Mouse (Mus musculus): ENCODE results near the gene Rbm7. TPM values are rescaled to one million over a fixed set of nuclear protein-coding genes. Genes with fewer than 3 reads are reported as not detected.
"Not testable (repeated sequence)": the region's sequence is repeated elsewhere in the genome, so short reads cannot be mapped to it uniquely, and the experiment has no call there.

Rbm7 gene
- 100 to 1,000 TPM; 131 to 144 (median 138) TPM for polyA plus RNA-seq (2017; shearing (Covaris generic))

DNA sequence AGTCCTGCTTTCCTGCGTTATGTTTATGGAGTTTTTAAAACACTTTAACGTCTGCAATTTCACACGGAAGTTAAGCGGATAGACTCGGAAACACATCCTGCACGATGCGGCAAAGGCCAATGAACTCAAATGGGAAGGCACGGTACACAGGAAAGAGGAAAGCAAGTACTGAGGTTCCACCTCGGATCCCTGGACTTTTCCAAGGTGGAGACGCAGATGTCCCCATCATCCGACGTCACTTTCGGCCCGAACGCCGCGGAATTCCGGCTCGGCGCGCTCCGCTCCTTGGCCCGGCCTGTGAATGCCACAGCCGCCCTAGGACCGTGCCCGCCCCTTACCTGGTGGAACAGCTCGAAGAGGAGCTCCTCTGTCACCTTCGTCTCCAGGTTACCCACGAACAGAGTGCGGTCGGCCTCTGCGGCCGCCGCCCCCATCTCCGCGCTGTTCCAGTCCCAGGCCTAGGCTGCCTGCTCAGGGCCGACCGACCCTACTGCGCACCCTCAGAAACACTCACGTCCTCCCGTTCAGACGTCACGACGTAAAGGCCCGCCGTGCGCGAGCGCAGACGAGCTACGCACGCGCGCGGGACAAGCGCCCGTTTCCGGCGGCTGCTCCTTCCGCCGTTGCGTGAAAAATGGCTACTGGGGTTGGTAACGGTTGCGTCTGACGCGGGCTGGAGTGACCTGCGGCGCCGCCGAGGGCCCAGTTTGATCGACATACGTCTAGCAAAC is at the start of gene Rbm7, which contains the start of gene Gm5617:
Gene Rbm7 (minus strand): TSS at position 483 of the 731 bp plus-strand sequence.
Gene Gm5617 (plus strand): TSS at position 626 of the 731 bp plus-strand sequence.
- ATAC-seq = peak; percentile 99

DNA sequence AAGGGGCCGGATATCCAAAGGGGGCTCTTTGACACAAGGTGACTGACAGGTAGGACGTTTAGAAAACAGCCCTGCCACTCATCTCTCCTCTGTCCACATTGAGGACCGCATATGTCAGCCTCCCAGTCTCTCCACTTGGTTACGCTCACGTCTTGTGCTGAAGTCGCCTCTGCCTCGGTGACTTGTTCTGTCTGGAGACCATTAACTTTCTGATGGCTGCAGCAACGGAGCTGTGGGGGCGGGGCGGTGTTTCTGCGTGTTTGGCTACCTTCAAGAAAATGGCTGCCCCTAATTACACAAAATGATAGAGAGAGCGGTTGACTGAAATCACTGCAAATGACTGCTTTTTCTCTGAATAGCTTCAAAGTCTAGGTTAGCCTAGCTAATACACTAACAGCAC is 43.6 kb upstream of the Rbm7 start:
- ATAC-seq = peak; percentile 29

DNA sequence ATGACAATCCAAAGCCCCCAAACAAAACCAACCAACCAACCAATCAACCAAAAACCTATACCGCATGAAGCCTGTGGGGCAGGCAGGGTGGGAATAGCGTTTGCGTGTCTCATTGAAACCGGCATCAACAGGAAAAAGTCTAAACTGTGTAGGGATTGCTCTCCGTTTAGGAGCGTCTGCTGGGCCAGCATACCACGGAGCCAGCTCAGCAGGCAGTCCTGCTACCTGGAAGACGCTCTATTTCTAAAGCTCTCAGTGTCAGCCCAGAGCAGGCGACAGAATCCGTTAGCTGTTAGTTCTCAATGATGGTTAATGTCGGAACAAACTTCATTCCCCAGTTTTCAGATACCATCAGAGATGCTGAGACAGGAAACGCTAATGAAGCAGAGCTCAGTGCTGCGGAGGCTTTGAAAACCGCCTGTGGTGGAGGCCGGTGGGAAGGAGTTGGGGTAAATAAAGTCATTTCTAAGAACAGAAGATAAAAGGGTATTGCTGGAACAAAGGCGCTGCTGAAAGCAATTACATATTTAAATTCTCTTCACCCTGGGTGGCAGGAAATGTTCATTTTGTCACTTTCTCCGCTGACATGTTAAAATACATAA is 43.0 kb upstream of the Rbm7 start:
- peak; percentile 87 for ATAC-seq

DNA sequence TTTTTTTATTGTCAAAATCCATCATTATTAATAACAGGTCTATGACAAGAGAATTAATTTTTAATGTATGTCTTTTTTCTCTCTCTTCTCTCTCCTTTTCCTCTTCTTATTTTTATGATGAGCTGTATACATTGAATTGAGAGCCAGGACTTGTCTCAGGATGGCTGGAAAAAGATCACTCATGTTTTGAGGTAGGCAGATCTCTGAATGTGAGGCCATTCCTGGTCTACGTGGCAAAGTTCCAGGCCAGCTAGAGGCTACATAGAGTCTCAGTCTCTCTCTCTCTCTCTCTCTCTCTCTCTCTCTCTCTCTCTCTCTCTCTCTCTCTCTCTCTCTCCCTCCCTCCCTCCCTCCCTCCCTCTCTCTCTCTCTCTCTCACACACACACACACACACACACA is 42.5 kb upstream of the Rbm7 start:
- not testable (repeated sequence) for ATAC-seq

DNA sequence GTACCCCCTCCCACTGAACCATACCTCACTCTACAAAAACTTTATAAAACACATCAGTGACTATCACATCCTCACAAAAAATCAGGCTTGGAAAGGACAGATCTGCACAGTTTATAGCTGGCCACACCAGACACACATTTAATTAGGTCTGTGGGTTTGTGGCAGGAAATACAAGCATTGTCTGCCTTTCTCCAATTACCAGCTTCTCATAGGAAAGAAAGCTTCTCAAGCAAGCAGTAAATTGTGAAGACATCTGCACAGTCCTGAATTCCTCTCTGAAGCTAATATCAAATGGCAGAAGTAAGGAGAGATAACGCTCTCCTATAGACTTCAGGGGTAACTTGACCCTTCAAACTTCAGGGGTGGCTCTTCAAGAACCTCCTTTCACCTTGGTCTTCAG is 41.3 kb upstream of the Rbm7 start:
- no peak for ATAC-seq

DNA sequence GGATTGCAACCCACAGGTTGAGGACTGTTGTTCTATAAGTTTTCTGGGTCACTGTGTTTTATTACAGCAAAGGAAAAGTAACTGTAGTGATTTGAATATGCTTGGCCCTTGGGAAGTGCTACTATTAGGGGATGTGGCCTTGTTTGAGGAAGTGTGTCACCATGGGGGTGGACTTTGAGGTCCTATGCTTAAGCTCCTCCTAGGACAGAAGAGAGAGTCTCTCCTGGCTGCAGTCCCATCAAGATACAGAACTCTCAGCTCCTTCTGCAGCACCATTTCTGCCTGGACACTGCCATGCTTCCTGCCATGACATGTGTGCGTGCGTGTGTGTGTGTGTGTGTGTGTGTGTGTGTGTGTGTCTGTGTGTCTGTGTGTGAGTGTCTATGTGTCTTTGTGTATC is 37.6 kb upstream of the Rbm7 start:
- ATAC-seq = peak; percentile 36

DNA sequence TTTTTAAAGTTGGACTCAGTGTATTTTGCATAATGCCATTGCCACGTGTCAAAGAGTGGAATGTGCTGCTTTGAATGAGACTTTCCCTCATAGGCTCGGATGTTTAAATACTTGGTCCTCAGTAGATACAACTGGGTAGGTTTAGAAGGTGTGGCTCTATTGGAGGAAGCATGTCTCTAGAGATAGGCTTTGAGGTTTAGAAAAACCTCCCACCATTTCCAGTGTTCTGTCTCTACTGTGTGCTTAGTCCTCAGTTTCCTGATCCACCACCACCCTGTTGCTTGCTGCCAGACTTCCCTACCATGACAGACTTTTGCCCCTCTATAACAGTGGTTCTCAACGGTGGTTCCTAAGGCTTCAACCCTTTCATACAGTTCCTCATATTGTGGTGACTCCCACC is 37.1 kb upstream of the Rbm7 start:
- ATAC-seq = peak; percentile 58

DNA sequence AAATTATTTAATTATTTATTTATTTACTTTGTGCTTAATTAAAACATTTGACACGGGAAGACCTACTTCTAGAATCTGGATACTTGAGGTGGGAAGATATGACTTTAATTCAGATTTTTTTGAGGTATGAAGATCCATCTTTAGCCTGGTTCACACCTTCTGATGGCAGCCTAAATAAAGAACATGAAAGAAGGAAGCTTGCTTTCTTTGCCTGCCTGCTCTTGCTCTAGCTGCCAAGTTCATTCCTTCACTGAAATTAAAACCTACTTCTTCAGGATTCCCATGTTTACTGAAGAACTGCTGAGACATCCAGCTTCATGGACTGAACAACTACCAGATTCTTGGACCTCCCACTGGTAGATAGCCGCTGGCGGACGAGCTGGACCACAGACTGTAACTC is 36.2 kb upstream of the Rbm7 start:
- ATAC-seq = no peak

DNA sequence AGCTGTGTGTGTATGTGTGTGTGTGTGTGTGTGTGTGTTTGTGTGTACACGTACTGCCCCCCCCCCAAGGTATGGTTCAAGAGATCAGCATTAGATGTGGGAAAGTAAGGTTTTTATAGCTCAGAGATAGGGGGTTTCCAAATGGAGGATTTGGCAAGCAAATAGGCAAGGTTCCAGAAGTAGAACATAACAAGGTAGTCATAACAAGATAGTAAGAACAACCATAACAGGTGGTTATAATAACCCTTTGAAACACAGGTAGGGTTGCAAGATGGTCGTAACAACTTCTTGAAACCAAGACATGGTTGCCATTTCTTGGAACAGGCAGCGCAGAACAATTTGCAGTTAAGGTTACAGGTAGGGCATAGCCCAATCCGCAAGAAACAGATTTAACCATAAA is 31.4 kb upstream of the Rbm7 start:
- peak; percentile 76 for ATAC-seq

DNA sequence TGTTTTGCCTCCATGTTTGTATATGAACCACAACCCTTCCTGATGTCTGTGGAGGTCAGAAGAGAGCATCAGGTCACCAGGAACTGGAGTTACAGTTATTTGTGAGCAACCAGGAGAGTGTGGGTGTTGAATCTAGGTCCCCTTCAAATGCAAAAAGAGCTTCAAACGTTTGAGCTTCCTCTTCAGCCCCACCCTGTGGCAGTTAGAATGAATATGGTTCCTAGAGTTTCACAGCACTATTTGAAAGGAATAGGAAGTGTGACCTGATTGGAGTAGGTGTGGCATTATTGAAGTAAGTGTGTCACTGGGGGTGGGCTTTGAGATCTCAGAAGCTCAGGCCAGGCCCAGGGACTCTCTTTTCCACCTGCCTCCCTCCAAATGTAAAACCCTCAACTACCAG is 30.5 kb upstream of the Rbm7 start:
- ATAC-seq = peak; percentile 55

DNA sequence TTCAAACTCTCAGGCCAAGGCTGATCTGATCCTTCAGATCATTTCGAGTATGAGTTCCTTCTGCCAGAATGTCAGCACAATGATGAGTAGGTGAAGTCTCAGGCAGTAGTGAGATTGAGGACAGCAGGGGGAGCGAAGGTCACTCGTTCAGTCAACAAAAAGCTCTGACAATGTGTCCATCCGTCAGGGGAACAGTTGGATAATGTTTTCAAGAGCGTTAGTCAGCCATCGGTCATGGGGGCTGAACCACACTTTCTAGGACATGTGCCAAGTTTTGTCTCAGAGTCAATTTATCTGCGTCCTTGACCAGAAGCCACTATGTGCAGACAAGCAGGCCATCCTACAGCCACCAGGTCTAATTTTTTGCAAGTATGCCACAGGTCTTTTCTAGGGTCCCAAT is 25.3 kb upstream of the Rbm7 start:
- not testable (repeated sequence) for ATAC-seq

DNA sequence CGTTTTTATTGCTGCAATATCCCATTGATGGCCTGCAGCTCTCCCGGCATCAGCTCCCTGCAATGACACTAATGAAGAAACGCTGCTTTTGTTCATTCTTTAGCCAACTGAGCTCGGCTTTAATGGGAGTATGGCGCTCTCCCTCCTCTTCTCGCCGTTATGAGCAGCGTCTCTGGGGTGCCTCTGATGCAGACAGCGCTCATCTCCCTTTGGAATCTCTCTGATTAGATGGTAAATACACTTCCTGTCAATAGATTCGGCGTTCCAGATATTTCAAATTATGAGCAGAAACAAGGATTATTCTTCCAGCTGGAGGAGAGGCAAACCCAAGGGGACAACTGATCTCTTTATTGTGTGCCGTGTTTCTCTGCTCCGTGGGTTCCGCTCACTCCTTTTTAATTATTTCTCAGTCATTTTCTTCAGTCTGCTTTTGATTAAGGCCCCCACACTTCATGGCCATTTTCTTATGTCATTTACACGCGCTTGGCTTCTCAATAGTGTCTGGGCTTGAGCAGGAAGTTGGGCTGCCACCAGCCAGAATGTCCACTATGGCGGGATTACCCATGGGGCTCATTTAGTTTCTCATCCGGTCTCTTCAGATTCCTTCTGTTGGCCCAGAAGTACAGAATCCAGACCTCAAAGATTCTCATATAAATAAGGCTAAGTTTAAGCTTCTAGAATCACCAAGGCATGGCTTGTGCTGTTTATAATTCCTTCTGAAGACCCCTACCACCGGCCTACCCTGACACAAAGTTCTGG is 22.5 kb upstream of the Rbm7 start:
- ATAC-seq = no peak

DNA sequence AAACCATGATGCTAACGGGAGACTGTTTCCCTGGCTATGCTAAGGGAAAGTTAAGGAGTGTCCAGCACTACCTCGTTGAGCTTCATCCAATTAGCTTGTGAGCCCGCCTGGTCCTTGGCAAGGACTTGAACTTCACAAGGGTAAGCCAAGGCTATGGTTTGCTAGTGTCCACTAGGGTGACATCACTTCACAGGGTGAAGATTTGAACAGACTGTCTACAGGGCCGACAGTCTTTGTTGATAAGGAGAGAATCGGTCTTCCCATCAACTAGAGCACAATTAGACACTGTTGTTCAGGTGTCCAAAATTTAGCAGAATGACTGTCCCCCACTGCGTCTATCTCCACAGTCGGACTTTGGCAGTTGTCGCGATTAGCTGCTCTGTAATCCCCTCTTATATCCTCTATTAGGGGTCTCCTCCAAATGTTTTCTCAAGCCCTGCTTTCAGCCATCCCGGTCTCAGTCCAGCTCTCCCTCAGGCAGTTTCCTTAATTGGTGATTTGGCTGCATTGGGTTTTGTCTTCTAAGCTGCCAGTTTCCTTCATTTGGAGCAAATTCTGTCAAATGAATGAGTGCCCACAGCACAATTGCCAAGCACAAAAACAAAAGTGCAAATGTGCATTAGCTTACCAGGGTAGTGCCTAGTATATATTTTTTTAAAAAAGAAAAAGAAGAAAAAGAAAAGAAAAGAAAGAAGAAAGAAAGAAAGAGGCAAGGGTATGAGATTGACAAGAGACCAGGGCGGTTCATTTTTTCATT is 21.7 kb upstream of the Rbm7 start:
- ATAC-seq = no peak

DNA sequence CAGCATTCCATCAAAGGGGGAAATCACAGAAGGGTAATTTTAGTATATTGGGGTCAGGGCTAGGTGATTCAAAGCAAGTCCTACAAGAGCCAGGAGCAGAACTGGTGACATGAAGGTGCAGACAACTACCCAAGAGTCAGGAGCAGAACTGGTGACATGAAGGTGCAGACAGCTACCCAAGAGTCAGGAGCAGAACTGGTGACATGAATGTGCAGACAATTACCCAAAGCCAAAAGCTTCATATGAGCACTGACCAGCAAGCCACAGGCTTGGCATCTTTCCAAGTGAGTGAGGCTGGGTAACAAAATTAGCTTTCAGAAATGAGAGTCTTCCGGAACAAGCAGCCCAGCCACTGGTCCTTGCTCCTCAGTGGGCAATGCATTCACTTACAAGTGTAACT is 20.2 kb upstream of the Rbm7 start:
- no peak for ATAC-seq

DNA sequence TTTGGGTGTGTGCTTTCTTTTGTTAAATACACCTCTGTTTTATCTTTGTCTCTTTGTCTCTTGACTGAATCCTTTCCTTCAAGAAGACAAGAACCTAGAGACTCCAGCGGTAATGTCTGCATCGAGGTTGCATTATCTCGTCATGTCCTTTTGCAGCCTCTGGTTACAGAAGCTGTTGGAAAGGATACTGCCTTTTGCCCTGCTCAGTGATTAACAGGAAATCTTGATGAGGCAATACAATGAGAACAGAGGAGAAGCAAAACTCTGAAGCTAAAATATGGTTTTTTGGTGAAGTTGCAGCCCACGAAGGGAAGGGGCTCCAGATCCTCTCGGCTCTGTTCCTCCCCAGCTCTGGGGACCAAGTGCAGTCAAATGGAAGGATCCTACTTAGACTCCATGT is 15.0 kb upstream of the Rbm7 start:
- no peak for ATAC-seq

DNA sequence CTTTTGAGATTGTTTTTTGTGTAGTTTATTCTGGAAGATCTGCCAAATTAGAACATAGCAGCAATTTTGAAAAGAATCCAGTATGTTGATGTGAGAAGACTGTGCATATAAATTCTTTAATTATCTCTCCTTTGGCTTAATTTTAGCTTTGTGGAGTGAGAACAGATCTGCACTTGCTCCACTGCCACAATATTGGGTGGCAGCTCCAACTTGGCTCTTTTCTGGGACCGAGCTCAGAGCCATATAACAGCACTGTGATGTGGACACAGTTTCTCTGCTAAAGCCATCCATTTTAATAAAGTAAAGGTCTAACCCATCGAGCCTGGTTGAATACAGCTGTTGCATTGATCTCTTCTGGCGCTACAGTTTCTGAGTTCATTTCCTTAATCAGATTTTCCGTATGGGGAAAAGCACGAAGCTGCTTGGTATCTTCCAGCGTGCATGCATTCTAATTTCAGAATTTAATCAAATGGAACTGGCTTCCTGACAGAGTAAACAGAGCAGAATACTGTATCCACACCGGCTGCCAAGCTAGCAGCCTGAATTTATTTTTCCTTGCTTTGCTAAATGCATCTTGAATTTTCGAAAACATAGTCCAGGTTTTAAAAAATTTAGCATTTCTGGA is 9.8 kb upstream of the Rbm7 start:
- ATAC-seq = no peak

DNA sequence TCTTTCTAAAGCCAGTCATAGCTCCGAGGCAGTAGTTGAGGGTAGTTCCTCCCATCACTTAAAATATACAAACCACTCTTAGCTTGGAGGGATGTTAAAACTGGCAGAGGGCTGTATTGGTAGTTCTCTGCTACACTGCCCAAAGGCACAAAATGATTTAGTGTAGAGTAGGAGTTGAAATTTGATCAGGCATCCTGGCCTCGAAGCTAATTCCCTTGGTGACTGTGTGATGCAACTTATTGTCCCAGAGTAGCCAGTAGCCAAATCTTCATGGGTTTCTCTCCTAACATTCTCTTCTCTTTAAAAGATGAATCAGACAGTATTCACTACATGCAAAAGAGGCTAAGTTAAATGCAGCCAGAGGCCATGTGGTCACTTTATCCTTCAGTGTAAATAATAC is 7.9 kb upstream of the Rbm7 start:
- no peak for ATAC-seq

DNA sequence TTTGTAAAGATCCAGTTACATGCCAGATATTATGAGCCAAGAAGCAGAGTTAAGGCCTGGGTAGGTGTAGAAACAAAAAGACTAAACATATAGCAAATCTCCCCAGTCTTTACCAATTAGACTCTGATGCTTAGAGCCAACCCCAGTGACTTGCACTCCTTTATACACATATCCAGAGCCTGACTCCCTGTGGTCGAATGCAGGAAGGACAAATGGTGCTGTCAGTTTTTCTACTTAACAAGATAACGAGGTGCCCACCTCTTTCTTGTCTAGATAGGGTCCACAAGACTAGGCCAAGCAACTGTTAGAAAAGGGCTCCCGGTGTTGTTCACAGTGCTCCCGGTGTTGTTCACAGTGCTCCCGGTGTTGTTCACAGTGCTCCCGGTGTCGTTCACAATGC is 6.1 kb upstream of the Rbm7 start:
- ATAC-seq = no peak

DNA sequence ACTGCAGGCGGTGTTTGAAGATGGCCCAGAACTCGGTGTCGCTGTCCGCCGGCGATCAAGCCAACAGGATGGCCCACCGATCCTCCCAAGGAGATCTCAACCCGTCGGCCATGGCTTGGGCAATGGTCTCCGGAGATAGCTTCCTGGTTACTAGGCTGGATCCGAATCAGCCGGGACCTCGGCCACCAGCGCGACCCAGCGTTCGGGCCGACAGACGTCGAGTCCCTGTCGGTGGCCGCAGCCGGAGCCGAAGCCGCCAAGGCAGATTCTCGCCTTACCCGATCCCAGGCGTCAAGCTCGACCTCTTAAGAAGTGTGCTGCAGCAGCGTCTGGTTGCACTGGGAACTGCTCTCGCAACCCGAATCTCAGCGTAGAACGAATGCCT is 441 bp upstream of the Rbm7 start:
- ATAC-seq = peak; percentile 37

DNA sequence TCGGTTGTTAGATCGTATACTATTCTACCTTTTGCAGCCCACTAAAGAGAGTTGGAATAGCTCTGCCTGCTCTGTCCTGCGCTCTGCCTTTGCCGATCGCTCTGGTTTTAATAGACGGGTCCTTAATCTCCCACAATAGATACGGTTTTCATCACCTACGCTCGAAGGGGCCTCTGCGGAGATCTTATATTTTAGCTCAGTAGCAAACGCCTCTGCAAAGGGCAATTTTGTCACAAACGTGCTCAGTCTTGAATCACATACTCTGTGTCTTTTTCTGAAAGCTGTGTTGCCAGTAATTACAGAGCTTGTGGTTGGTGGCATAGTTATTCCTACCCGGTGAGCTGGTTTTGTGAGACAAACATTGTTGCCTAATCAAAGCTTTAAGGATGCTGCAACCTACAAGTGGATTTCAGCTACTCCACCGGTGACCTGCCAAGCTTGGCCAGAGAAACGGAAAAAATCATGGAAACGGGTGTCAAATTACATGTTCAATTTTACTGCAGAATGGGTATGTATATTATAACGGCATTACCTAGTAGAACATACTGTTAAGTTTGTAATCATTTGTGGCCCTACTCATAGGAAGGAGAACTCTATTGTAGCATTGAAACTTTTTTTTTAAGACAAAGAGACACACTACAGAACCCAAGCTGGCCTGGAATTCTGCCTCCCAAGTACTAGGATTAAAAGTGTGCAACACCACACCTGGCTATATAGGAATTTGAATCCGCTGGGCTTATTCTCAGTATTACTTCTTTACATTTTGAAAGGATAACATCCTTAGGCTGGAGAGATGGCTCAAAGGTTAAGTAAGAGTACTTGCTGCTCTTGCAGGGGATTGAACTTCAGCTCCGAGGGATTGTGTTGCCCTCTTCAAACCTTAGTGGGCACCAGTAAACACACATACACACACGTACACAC is 13.6 kb downstream of the Rbm7 start:
- no peak for ATAC-seq
